Mouse (Mus musculus) lung, postnatal 0 days (tissue): Measurements from ENCODE around the gene Zhx3. TPM values are rescaled to one million over a fixed set of nuclear protein-coding genes. Genes with fewer than 3 reads are reported as not detected.
A peak's percentile ranks its signal among the peaks of the same experiment; 100 is the strongest.

Source experiments
- ATAC-seq: fragments of 200-750 bp; cut with Nextera tagmentation; 2 replicates; pipeline ENCODE4 v1.8.0; 2017; ENCODE audit warnings: moderate library complexity
- DNase-seq: peaks from one replicate; pipeline ENCODE4 v3.0.0-alpha.2; 2016; ENCODE audit warnings: low spot score
- H3K27ac ChIP-seq: fragments of 300-500 bp; sonication (generic); 2 replicates; pipeline ENCODE4 v1.5.1; 2014; ENCODE audit warnings: antibody characterized with exemption, mild to moderate bottlenecking, low read length, mixed read lengths
- H3K27me3 ChIP-seq: fragments of 300-500 bp; sonication (generic); replicated peaks from 2 replicates; pipeline ENCODE4 v1.6.1; 2014; ENCODE audit warnings: low read length, mixed read lengths; ENCODE audit not compliant: insufficient read depth
- H3K36me3 ChIP-seq: fragments of 300-500 bp; sonication (generic); 2 replicates; pipeline ENCODE4 v1.6.1; 2014; ENCODE audit warnings: low read length, mixed read lengths; ENCODE audit not compliant: insufficient read depth
- H3K4me1 ChIP-seq: fragments of 300-500 bp; sonication (generic); 2 replicates; pipeline ENCODE4 v1.6.1; 2014; ENCODE audit warnings: antibody characterized with exemption, low read depth, low read length, mixed read lengths; ENCODE audit not compliant: insufficient read depth
- H3K4me2 ChIP-seq: fragments of 300-500 bp; sonication (generic); replicated peaks from 2 replicates; pipeline ENCODE4 v1.6.1; 2014; ENCODE audit warnings: low read depth, mild to moderate bottlenecking, low read length, moderate library complexity, mixed read lengths
- H3K4me3 ChIP-seq: fragments of 300-500 bp; sonication (generic); 2 replicates; pipeline ENCODE4 v1.5.1; 2014; ENCODE audit warnings: low read depth, low read length
- H3K9ac ChIP-seq: fragments of 300-500 bp; sonication (generic); replicated peaks from 2 replicates; pipeline ENCODE4 v1.6.1; 2014; ENCODE audit warnings: low read depth, mild to moderate bottlenecking
- H3K9me3 ChIP-seq: fragments of 300-500 bp; sonication (generic); 2 replicates; pipeline ENCODE4 v1.6.1; 2016; ENCODE audit warnings: low read length, mixed read lengths
- CTCF ChIP-seq: IDR thresholded peaks from 2 replicates; pipeline ENCODE4 v1.5.1; 2016; ENCODE audit warnings: antibody characterized with exemption, mild to moderate bottlenecking
- EP300 ChIP-seq: IDR thresholded peaks from 2 replicates; pipeline ENCODE4 v1.6.1; 2016; ENCODE audit warnings: antibody characterized with exemption, mild to moderate bottlenecking, control low read depth
- WGBS: fragments of 180-500 bp; shearing (Covaris S2); extraction: QIAGEN DNeasy Blood & Tissue Kit; methylation state at CpG from one replicate; pipeline ENCODE4 v1.1.7; 2014; 5-methylcytosine and 5-hydroxymethylcytosine counted together
- polyA plus RNA-seq: library from polyadenylated mRNA; unstranded; fragments of >200 nt; fragmentation: Nextera tagmentation; extraction: Ambion mirVana; gene quantifications from 2 replicates; pipeline ENCODE4 v1.2.1, GENCODE M21; 2015

Zhx3 gene
- polyA plus RNA-seq, 1 experiment from 2014 or later, result 10.9 TPM

DNA sequence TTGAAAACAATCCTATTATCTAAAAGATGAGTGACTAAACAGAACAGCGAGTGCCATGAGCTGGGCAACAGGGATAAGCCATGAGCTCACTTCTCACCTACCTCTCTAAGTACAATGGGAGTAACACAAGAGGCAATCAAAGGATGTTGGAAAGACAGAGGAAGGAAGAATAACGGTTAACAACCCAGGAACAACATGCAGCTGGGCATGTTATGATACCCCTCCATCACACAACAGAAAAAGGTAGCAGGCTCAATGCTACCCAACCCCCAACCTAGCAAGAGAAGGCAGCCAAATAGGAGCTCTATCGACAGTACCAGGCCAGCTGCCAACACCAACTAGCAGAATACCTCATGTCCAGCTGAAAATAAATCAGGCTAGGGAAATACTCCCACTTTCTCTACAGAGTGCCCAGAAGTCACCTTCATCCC lies 66.7 kb downstream of the Zhx3 start:
- ATAC-seq (peak; percentile 32; the same call in 1 of the 2 replicates), DNase-seq (peak; percentile 51)
- no peak overlapping the region for H3K4me2 ChIP-seq
- H3K27ac ChIP-seq, result peak overlapping the region; percentile 85
- no peaks in the 10 kb centered on the region for H3K27me3 ChIP-seq
- H3K9ac ChIP-seq, result no peak overlapping the region
- H3K4me3 ChIP-seq, result no peak overlapping the region
- peaks cover 18% of the 10 kb centered on the region; the same call in 1 of the 2 replicates for H3K4me1 ChIP-seq
- WGBS, result 15% methylated on average over 3 of the region's 3 CpGs
- TF ChIP-seq CTCF (no peak), EP300 (peak; percentile 78)
- H3K36me3 ChIP-seq, result no peaks in the 10 kb centered on the region
- H3K9me3 ChIP-seq, result no peaks in the 10 kb centered on the region

GRCm38 (mm10) chr2:160804794-160805527 lies 67.8 kb downstream of the Zhx3 start:
- Histone ChIP-seq H3K27ac (peak overlapping the region; percentile 85), H3K4me2 (no peak overlapping the region), H3K9me3 (no peaks in the 10 kb centered on the region), H3K4me3 (no peak overlapping the region), H3K4me1 (peaks cover 18% of the 10 kb centered on the region; the same call in 1 of the 2 replicates), H3K9ac (no peak overlapping the region), H3K36me3 (no peaks in the 10 kb centered on the region), H3K27me3 (no peaks in the 10 kb centered on the region)
- TF ChIP-seq EP300 (peak; percentile 100), CTCF (no peak; the same call in 1 of the 2 replicates)
- 18% methylated on average over 4 of the region's 4 CpGs for WGBS
- DNase-seq, result peak; percentile 89
- ATAC-seq, result peak; percentile 88

DNA sequence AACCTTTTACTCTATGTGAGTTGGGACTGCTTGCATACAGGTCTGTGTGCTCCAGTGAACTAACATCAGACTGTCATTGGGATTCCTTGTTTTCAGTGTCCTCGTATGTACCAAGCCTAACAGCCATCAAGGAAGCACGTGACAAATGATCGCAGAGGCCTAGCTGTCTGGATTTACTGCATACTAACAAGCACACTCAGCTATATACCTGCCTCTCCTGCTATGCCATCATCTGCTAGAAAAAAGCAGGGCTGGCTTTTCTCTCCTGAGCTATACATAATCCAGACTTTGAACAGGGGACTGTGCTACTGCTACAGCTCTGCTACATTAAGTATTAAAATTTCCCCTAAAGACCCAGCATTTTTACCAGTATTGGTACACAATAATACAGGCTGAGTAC lies 70.5 kb downstream of the Zhx3 start:
- WGBS, result 87% methylated on average over 3 of the region's 3 CpGs
- TF ChIP-seq EP300 (no peak), CTCF (no peak)
- Histone ChIP-seq H3K27me3 (no peaks in the 10 kb centered on the region), H3K9ac (no peak overlapping the region), H3K4me3 (no peak overlapping the region), H3K4me1 (peaks cover 18% of the 10 kb centered on the region; the same call in 1 of the 2 replicates), H3K36me3 (no peaks in the 10 kb centered on the region), H3K9me3 (no peaks in the 10 kb centered on the region), H3K4me2 (no peak overlapping the region), H3K27ac (no peak overlapping the region)
- DNase-seq (no peak), ATAC-seq (no peak)

GRCm38 (mm10) chr2:160800967-160801366 lies 71.8 kb downstream of the Zhx3 start:
- peaks cover 13% of the 10 kb centered on the region; the same call in 1 of the 2 replicates for H3K4me1 ChIP-seq
- no peak overlapping the region for H3K4me3 ChIP-seq
- no peaks in the 10 kb centered on the region for H3K27me3 ChIP-seq
- DNase-seq, result no peak
- ATAC-seq, result no peak
- no peak for TF ChIP-seq CTCF
- TF ChIP-seq EP300, result no peak
- H3K9me3 ChIP-seq, result no peaks in the 10 kb centered on the region
- no peak overlapping the region for H3K4me2 ChIP-seq
- no peaks in the 10 kb centered on the region for H3K36me3 ChIP-seq
- no peak overlapping the region for H3K27ac ChIP-seq
- 98% methylated on average over 1 of the region's 1 CpGs for WGBS
- H3K9ac ChIP-seq, result no peak overlapping the region

DNA sequence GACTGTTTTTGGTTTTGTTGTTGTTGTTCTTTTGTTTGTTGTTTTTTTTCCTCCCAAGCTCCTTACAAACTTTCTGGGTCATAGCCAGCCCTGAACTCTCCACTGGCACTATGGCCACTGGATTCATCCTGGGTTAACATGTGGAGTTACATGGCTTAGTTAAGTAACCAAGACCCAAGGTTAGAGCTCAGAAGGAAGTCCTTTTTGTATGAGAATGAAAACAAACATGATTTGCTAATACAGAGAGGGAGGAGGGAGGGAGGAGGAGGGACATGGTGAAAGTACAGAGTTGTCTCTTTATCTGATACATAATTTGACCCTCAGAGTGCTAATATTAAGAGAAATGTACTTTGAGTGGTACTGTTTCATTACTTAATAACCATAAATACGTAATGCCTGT lies 74.6 kb downstream of the Zhx3 start:
- ATAC-seq (peak; percentile 69; the same call in 1 of the 2 replicates), DNase-seq (peak; percentile 67)
- no peak overlapping the region for H3K27ac ChIP-seq
- H3K36me3 ChIP-seq, result no peaks in the 10 kb centered on the region
- TF ChIP-seq CTCF (no peak), EP300 (peak; percentile 30; the same call in 1 of the 2 replicates)
- no peaks in the 10 kb centered on the region for H3K27me3 ChIP-seq
- H3K9me3 ChIP-seq, result no peaks in the 10 kb centered on the region
- H3K9ac ChIP-seq, result no peak overlapping the region
- peaks cover 4% of the 10 kb centered on the region; the same call in 1 of the 2 replicates for H3K4me1 ChIP-seq
- WGBS, result 77% methylated on average over 1 of the region's 1 CpGs
- H3K4me3 ChIP-seq, result no peak overlapping the region
- H3K4me2 ChIP-seq, result no peak overlapping the region

DNA sequence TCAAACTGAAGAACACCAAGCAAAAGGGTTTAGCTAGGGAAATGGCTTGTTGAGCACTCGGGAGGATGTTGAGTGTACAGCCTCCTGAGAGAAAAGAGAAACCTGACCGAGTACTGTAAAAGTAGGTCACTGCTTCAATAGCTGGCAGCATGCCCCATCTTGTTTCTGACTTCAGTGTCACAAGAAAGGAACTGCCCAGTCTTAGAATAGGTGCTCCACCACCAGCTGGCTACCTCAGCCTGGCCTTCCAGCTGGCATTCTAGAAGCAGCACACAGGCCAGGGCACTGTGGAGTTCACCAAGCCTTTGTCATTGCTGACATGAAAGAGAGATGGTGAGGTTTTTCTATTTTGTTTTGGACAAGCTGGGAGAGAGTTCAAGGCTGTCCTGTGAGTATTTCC lies 75.8 kb downstream of the Zhx3 start:
- Histone ChIP-seq H3K4me2 (no peak overlapping the region), H3K36me3 (no peaks in the 10 kb centered on the region), H3K4me3 (no peak overlapping the region), H3K27ac (peak overlapping the region; percentile 60), H3K27me3 (no peaks in the 10 kb centered on the region), H3K9me3 (no peaks in the 10 kb centered on the region), H3K9ac (no peak overlapping the region), H3K4me1 (peaks cover 4% of the 10 kb centered on the region; the same call in 1 of the 2 replicates)
- ATAC-seq, result peak; percentile 42
- 36% methylated on average over 2 of the region's 2 CpGs for WGBS
- TF ChIP-seq CTCF (no peak), EP300 (no peak)
- peak; percentile 75 for DNase-seq
